Mouse (Mus musculus) forebrain, embryonic 16.5 days (tissue): ENCODE data around the gene 1700017B05Rik. TPM values are rescaled to one million over a fixed set of nuclear protein-coding genes. Genes with fewer than 3 reads are reported as not detected.
A peak's percentile ranks its signal among the peaks of the same experiment; 100 is the strongest.

Experiments
- ATAC-seq: fragments of 200-750 bp; cut with Nextera tagmentation; 2 replicates; pipeline ENCODE4 v1.8.0; 2017; ENCODE audit warnings: mild to moderate bottlenecking, moderate library complexity
- H3K27ac ChIP-seq: fragments of 300-500 bp; sonication (generic); 2 replicates; pipeline ENCODE4 v1.5.1; 2014; ENCODE audit warnings: low read length, control low read depth
- H3K27me3 ChIP-seq: fragments of 300-500 bp; sonication (generic); replicated peaks from 2 replicates; pipeline ENCODE4 v1.6.1; 2014; ENCODE audit warnings: low read length; ENCODE audit not compliant: control insufficient read depth, insufficient read depth
- H3K36me3 ChIP-seq: fragments of 300-500 bp; sonication (generic); 2 replicates; pipeline ENCODE4 v1.6.1; 2014; ENCODE audit not compliant: control insufficient read depth, insufficient read depth
- H3K4me1 ChIP-seq: fragments of 300-500 bp; sonication (generic); replicated peaks from 2 replicates; pipeline ENCODE4 v1.6.1; 2014; ENCODE audit warnings: low read length; ENCODE audit not compliant: control insufficient read depth, insufficient read depth
- H3K4me2 ChIP-seq: fragments of 300-500 bp; sonication (generic); 2 replicates; pipeline ENCODE4 v1.6.1; 2014; ENCODE audit warnings: mild to moderate bottlenecking, low read length, control low read depth
- H3K4me3 ChIP-seq: fragments of 300-500 bp; sonication (generic); replicated peaks from 2 replicates; pipeline ENCODE4 v1.5.1; 2014; ENCODE audit warnings: mild to moderate bottlenecking, low read length, control low read depth
- H3K9ac ChIP-seq: fragments of 300-500 bp; sonication (generic); replicated peaks from 2 replicates; pipeline ENCODE4 v1.6.1; 2014; ENCODE audit warnings: low read depth, low read length, control low read depth
- H3K9me3 ChIP-seq: fragments of 300-500 bp; sonication (generic); 2 replicates; pipeline ENCODE4 v1.6.1; 2016; ENCODE audit warnings: low read length; ENCODE audit not compliant: control insufficient read depth
- WGBS: fragments of 180-500 bp; shearing (Covaris S2); extraction: QIAGEN DNeasy Blood & Tissue Kit; methylation state at CpG from one replicate; pipeline ENCODE4 v1.1.7; 2014; 5-methylcytosine and 5-hydroxymethylcytosine counted together
- polyA plus RNA-seq: library from polyadenylated mRNA; unstranded; fragments of >200 nt; fragmentation: Nextera tagmentation; extraction: Ambion mirVana; gene quantifications from 2 replicates; pipeline ENCODE4 v1.2.1, GENCODE M21; 2015

The 1700017B05Rik gene
- polyA plus RNA-seq, 1 experiment from 2014 or later, result 4.7 TPM

DNA sequence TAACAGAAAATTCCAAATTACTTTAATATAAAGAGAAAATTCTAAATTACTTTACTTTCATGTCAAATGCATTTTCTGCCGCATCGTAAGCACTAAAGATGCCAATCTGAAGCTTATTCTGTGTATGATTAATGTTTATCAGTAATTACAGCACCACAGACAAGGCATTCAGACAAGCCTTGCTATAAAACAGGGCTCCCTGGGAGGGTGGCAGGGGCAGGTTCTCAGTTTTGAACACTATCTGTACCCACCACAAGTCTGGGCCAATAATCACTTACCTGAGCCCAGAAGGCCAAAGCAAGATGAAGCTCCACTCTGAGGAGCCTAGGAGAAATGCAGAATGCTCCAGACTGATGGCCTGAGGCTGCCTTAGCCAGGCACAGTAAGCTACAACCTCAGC is 35.5 kb upstream of the 1700017B05Rik start:
- Histone ChIP-seq H3K9me3 (no peaks in the 10 kb centered on the region), H3K4me3 (no peak overlapping the region), H3K9ac (no peak overlapping the region), H3K27me3 (no peaks in the 10 kb centered on the region), H3K27ac (no peak overlapping the region), H3K36me3 (no peaks in the 10 kb centered on the region), H3K4me2 (no peak overlapping the region), H3K4me1 (no peaks in the 10 kb centered on the region)
- WGBS, result 90% methylated on average over 2 of the region's 2 CpGs
- ATAC-seq, result no peak

GRCm38 (mm10) chr9:57296277-57296676 is 33.9 kb upstream of the 1700017B05Rik start:
- Histone ChIP-seq H3K4me2 (no peak overlapping the region), H3K27me3 (no peaks in the 10 kb centered on the region), H3K4me3 (no peak overlapping the region), H3K36me3 (no peaks in the 10 kb centered on the region), H3K27ac (no peak overlapping the region), H3K9me3 (no peaks in the 10 kb centered on the region), H3K9ac (no peak overlapping the region), H3K4me1 (no peaks in the 10 kb centered on the region)
- WGBS, result 55% methylated on average over 8 of the region's 8 CpGs
- no peak for ATAC-seq

DNA sequence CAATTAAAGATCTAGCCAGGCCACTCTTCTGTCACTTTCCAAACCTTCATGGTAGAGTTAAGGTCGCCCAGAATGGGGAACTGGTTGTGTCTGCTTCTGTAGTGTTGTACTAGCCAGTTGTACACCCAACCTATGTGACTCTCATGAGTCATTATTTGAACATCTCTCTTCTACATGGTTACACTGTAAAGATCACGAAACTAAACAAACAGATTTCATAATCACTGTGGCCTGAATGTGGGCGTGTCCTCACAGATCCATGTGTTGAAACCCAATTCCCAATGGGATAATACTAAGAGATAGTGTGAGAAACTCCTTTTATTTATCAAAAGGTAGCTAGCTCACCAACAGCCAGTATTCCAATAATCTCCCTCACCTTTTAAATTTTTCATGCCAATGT is 33.3 kb upstream of the 1700017B05Rik start:
- 90% methylated on average over 3 of the region's 3 CpGs for WGBS
- Histone ChIP-seq H3K27ac (no peak overlapping the region), H3K27me3 (no peaks in the 10 kb centered on the region), H3K4me3 (no peak overlapping the region), H3K9ac (no peak overlapping the region), H3K4me2 (no peak overlapping the region), H3K9me3 (no peaks in the 10 kb centered on the region), H3K36me3 (no peaks in the 10 kb centered on the region), H3K4me1 (no peaks in the 10 kb centered on the region)
- no peak for ATAC-seq

DNA sequence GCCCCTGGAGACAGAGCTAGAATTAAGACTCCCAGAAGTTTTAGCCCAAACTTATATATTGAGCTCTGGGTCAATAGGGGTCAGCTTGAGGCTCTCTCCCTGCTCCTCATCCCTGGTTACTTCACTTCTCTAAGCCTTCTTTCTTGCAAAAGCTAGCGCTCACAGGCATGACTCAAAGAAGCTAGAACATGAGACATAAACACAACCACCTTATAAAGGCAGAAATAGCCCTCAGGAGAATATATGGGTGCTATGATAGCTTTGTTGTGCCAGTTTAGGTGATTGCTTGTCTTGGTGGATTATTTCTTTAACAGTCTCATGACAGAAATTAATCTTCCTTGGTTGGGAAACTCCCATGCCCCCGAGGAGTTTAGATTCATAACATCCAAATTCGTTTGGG is 32.5 kb upstream of the 1700017B05Rik start:
- Histone ChIP-seq H3K9ac (no peak overlapping the region), H3K27me3 (no peaks in the 10 kb centered on the region), H3K9me3 (no peaks in the 10 kb centered on the region), H3K27ac (no peak overlapping the region), H3K4me1 (no peaks in the 10 kb centered on the region), H3K4me3 (no peak overlapping the region), H3K36me3 (no peaks in the 10 kb centered on the region), H3K4me2 (no peak overlapping the region)
- no peak for ATAC-seq
- WGBS, result 83% methylated on average over 3 of the region's 3 CpGs

DNA sequence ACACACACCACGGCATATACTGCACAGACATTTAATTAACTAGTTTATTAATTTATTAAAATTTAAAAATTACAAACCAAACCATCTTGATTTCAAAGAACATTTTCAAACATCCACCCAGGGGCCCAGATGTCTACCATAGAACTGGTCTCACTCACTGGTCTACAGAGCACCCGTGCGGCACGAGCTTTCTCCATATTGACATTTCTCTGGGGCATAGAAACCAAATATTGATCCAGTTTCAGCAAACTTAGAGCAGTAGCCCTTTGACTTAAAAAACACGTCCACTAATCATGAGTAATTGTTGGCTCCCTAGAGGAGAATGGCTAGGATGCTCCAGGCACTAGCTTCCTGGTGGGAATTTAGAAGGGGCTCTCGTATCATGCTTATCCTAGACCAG is 24.8 kb upstream of the 1700017B05Rik start:
- 90% methylated on average over 6 of the region's 6 CpGs for WGBS
- no peak for ATAC-seq
- H3K9ac ChIP-seq, result no peak overlapping the region
- no peaks in the 10 kb centered on the region for H3K9me3 ChIP-seq
- H3K4me1 ChIP-seq, result no peaks in the 10 kb centered on the region
- H3K27ac ChIP-seq, result no peak overlapping the region
- H3K4me3 ChIP-seq, result no peak overlapping the region
- H3K36me3 ChIP-seq, result no peaks in the 10 kb centered on the region
- no peak overlapping the region for H3K4me2 ChIP-seq
- H3K27me3 ChIP-seq, result no peaks in the 10 kb centered on the region

DNA sequence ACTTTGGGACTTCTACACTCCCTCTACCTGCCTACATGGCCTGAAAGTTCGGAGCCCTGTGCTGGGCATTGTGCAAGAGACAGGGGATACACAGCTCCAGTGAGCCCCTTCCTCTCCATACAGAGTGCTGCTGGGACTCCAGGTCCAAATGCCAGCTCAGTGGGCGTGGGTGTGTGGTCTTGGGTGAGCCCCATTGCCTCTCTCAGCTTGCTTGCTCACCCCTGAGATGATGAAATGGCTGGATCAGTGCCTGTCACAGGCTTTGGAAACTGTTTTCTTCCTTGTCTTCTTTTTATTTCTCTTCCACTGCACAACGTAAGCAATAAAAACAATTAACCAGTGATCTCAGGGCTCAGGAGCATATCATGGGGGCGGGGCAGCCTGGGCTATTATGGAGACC is 20.9 kb upstream of the 1700017B05Rik start:
- H3K9ac ChIP-seq, result no peak overlapping the region
- H3K9me3 ChIP-seq, result no peaks in the 10 kb centered on the region
- H3K27ac ChIP-seq, result no peak overlapping the region
- H3K4me1 ChIP-seq, result peaks cover 7% of the 10 kb centered on the region
- H3K36me3 ChIP-seq, result no peaks in the 10 kb centered on the region
- no peak for ATAC-seq
- H3K4me3 ChIP-seq, result no peak overlapping the region
- H3K27me3 ChIP-seq, result no peaks in the 10 kb centered on the region
- no peak overlapping the region for H3K4me2 ChIP-seq
- 68% methylated on average over 4 of the region's 4 CpGs for WGBS

DNA sequence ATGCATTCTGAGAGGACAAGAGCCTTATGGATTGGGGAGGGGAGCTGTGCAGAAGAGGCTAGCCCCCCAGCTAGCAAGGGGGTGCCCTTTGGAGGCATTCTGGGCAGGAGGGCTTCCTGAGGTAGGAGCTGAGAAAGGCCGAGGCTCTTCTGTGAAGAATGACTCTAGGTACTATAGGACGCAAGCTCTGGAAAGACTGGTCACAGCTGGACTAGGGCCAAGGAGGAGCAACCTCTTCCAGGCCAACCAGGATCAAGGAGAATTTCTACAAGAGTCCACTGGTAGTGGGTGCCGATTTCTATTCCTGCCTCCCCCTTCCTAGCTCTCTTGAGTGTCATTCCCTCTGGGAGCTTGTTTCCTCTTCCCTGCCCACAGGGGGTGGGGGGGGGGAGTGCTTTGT is 20.3 kb upstream of the 1700017B05Rik start:
- no peak overlapping the region for H3K4me2 ChIP-seq
- ATAC-seq, result no peak
- H3K27ac ChIP-seq, result no peak overlapping the region
- no peaks in the 10 kb centered on the region for H3K36me3 ChIP-seq
- H3K9ac ChIP-seq, result no peak overlapping the region
- no peak overlapping the region for H3K4me3 ChIP-seq
- no peaks in the 10 kb centered on the region for H3K27me3 ChIP-seq
- peaks cover 7% of the 10 kb centered on the region for H3K4me1 ChIP-seq
- 87% methylated on average over 3 of the region's 3 CpGs for WGBS
- no peaks in the 10 kb centered on the region for H3K9me3 ChIP-seq

DNA sequence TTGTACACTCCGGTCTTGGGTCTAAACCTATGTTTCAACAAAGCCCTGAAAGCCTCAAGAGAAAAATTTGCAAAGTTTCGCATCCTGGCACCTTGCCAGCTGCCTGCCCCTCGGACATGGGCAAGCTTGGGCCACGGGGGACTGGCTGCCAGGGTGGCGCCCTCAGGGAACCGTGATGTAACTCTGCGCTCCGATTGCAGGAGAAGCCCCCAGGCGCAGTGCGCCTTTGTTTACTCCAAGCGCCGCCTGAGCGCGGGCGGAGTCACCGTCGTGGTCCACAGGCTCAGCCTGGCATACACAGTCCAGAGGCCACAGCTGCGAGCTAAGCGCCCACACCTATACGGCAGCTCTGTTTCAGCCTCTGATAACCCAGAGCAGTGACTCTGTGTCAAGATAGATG is 19.1 kb upstream of the 1700017B05Rik start:
- peaks cover 7% of the 10 kb centered on the region for H3K4me1 ChIP-seq
- H3K9me3 ChIP-seq, result no peaks in the 10 kb centered on the region
- peak overlapping the region; percentile 45; the same call in 1 of the 2 replicates for H3K9ac ChIP-seq
- H3K4me3 ChIP-seq, result peak overlapping the region; percentile 21
- no peak overlapping the region for H3K27ac ChIP-seq
- no peaks in the 10 kb centered on the region for H3K36me3 ChIP-seq
- ATAC-seq, result no peak; the same call in 1 of the 2 replicates
- H3K4me2 ChIP-seq, result peak overlapping the region; percentile 53
- H3K27me3 ChIP-seq, result no peaks in the 10 kb centered on the region
- 9% methylated on average over 20 of the region's 20 CpGs for WGBS

DNA sequence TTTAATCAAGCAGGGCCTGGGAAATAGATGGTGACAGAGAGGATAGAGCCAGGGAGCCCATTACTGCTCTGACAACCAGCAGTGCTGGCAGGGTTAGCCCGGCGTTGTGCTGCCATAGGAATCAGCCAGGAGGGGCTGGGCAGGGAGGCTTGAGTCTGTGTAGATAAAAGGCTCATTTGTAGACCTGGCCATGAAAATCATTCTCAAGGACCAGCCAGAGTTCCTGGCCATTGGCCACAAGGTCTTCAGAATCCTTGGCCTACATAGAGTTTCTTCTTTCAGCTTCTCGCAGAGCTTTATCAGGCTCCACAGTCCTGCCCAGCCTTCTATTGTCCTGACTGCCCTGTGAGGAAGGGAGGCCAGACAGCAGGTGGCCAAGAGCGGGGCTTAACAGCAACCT is 17.0 kb upstream of the 1700017B05Rik start:
- Histone ChIP-seq H3K4me3 (no peak overlapping the region), H3K36me3 (no peaks in the 10 kb centered on the region), H3K27ac (no peak overlapping the region), H3K9ac (no peak overlapping the region), H3K4me2 (no peak overlapping the region), H3K9me3 (no peaks in the 10 kb centered on the region), H3K27me3 (no peaks in the 10 kb centered on the region), H3K4me1 (peaks cover 7% of the 10 kb centered on the region)
- no peak for ATAC-seq
- WGBS, result 57% methylated on average over 4 of the region's 4 CpGs

DNA sequence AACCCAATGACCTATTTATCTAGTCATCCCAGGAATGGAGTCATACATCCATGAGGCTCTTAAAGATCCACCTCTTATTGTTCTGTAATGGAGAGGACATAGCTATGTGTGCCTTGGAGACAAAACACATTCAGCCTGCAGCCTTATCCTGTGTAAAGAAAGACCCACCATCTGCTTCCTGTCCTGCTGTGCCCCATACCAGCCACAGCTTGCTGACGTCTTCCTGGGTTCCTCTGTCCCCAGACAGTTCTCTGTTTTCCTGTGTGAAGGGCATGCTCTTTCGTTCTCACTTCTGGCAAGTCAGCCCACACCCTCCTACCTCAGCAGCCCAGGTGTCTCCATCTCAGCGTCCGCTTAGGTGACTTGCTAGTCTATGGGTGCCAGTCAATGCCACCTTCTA is 15.9 kb upstream of the 1700017B05Rik start:
- WGBS, result 84% methylated on average over 4 of the region's 4 CpGs
- Histone ChIP-seq H3K9me3 (no peaks in the 10 kb centered on the region), H3K4me3 (no peak overlapping the region), H3K27ac (no peak overlapping the region), H3K4me1 (peaks cover 7% of the 10 kb centered on the region), H3K9ac (no peak overlapping the region), H3K4me2 (no peak overlapping the region), H3K27me3 (no peaks in the 10 kb centered on the region), H3K36me3 (no peaks in the 10 kb centered on the region)
- ATAC-seq, result no peak
